Mouse (Mus musculus): ENCODE measurements around the gene Zmiz1. TPM values are rescaled to one million over a fixed set of nuclear protein-coding genes. Genes with fewer than 3 reads are reported as not detected.

The Zmiz1 gene
- polyA plus RNA-seq, 1 experiment from 2014 or later: 42.2 TPM

- no peak for DNase-seq (ENCODE audit: low spot score)
- no peak overlapping the region for H3K4me3 ChIP-seq
- 43% methylated on average over 16 of the region's 16 CpGs for WGBS
- peak overlapping the region; percentile 46 for H3K27ac ChIP-seq (replicated peaks)
- peaks cover 89% of the 10 kb centered on the region for H3K36me3 ChIP-seq
- H3K4me1 ChIP-seq: peaks cover 57% of the 10 kb centered on the region
- no peaks in the 10 kb centered on the region for H3K9me3 ChIP-seq (replicated peaks)
- H3K27me3 ChIP-seq (ENCODE audit: low read depth, poor library complexity, severe bottlenecking): no peaks in the 10 kb centered on the region
Observed at GRCm38 (mm10) chr14:25574047-25574870, 115.3 kb downstream of the Zmiz1 start.

DNA sequence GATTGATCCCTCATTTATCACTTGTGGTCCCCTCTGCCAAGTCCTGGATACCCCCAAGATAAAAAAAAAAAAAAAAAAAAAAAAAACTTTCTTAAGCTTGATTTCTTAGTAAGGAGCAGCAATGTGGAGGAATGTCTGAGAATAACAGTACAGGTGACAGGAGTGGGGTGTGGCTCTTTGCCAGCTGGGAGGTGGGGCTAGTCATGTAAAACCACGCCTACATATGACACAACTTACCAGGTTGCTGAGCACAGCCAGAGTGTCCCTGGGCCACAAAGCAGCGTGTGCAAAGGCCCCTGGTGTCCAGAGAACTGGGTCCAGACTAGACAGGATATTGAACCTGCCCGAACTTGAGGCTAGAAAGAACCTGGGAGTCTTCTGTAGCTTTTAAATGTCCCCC, 117.7 kb downstream of the Zmiz1 start:
- Histone ChIP-seq H3K27ac (replicated peaks) (peak overlapping the region; percentile 76), H3K4me3 (no peak overlapping the region), H3K4me1 (peaks cover 71% of the 10 kb centered on the region), H3K36me3 (peaks cover 100% of the 10 kb centered on the region), H3K27me3 (ENCODE audit: low read depth, poor library complexity, severe bottlenecking) (no peaks in the 10 kb centered on the region), H3K9me3 (replicated peaks) (no peaks in the 10 kb centered on the region)
- DNase-seq (ENCODE audit: low spot score): no peak
- WGBS: 86% methylated on average over 3 of the region's 3 CpGs

GRCm38 (mm10) chr14:25577431-25577830, 118.4 kb downstream of the Zmiz1 start:
- 33% methylated on average over 3 of the region's 3 CpGs for WGBS
- Histone ChIP-seq H3K9me3 (replicated peaks) (no peaks in the 10 kb centered on the region), H3K4me3 (no peak overlapping the region), H3K27ac (replicated peaks) (peak overlapping the region; percentile 76), H3K27me3 (ENCODE audit: low read depth, poor library complexity, severe bottlenecking) (no peaks in the 10 kb centered on the region), H3K36me3 (peaks cover 100% of the 10 kb centered on the region), H3K4me1 (peaks cover 71% of the 10 kb centered on the region)
- DNase-seq (ENCODE audit: low spot score): peak; percentile 44

GRCm38 (mm10) chr14:25579597-25579996, 120.6 kb downstream of the Zmiz1 start:
- Histone ChIP-seq H3K9me3 (replicated peaks) (no peaks in the 10 kb centered on the region), H3K4me1 (peaks cover 77% of the 10 kb centered on the region), H3K27ac (replicated peaks) (peak overlapping the region; percentile 73), H3K36me3 (peaks cover 100% of the 10 kb centered on the region), H3K27me3 (ENCODE audit: low read depth, poor library complexity, severe bottlenecking) (no peaks in the 10 kb centered on the region), H3K4me3 (no peak overlapping the region)
- WGBS: 82% methylated on average over 7 of the region's 7 CpGs
- DNase-seq (ENCODE audit: low spot score): no peak

DNA sequence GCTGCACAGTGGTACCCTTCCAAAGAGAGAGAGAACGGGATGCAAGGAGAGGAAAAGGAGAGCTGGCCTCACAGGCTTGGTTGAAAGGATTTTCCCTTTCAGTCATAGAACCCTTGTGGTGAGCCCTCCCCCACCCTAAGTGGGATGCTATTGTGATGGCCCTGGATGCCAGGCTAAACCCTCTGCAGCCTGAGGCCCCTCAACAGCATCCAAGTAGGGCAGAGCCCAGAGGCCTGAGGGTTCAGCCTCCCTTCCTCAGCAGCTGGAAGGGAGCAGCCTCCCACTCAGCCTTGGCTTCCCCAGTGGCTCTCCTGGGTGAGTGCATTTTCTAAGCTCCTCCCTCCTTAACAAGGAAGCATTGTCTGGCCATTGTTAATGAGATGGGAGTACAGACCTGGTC, 121.4 kb downstream of the Zmiz1 start:
- peaks cover 93% of the 10 kb centered on the region for H3K36me3 ChIP-seq
- DNase-seq (ENCODE audit: low spot score): no peak
- peaks cover 78% of the 10 kb centered on the region for H3K4me1 ChIP-seq

DNA sequence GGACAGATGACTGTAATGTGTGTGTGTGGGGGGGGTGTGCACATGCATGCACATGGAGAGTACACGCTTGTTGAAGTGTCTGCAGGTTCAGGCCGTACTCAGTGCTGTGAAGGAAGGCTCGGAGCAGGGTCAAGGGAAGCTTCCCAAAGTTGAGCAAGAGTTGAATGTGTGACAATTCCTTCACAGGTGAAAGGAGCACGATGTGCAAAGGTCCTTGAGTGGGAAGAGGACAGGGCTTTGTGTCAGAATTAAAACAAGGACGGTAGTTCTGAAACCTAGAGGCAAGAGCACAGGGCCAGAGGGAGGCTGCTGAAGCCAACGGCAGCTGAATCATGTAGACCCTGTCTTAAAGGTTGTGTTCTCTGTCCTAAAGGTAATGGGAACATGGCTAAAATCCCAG, 123.6 kb downstream of the Zmiz1 start:
- Histone ChIP-seq H3K4me3 (no peak overlapping the region), H3K4me1 (peaks cover 79% of the 10 kb centered on the region), H3K9me3 (replicated peaks) (no peaks in the 10 kb centered on the region), H3K36me3 (peaks cover 71% of the 10 kb centered on the region), H3K27ac (replicated peaks) (no peak overlapping the region), H3K27me3 (ENCODE audit: low read depth, poor library complexity, severe bottlenecking) (no peaks in the 10 kb centered on the region)
- DNase-seq (ENCODE audit: low spot score): no peak
- WGBS: 93% methylated on average over 6 of the region's 6 CpGs

More for the DNA sequence above, 121.4 kb downstream of the Zmiz1 start:
- WGBS: 33% methylated on average over 1 of the region's 1 CpGs
- H3K27ac ChIP-seq (replicated peaks): peak overlapping the region; percentile 73
- H3K4me3 ChIP-seq: no peak overlapping the region
- H3K27me3 ChIP-seq (ENCODE audit: low read depth, poor library complexity, severe bottlenecking): no peaks in the 10 kb centered on the region
- no peaks in the 10 kb centered on the region for H3K9me3 ChIP-seq (replicated peaks)

DNA sequence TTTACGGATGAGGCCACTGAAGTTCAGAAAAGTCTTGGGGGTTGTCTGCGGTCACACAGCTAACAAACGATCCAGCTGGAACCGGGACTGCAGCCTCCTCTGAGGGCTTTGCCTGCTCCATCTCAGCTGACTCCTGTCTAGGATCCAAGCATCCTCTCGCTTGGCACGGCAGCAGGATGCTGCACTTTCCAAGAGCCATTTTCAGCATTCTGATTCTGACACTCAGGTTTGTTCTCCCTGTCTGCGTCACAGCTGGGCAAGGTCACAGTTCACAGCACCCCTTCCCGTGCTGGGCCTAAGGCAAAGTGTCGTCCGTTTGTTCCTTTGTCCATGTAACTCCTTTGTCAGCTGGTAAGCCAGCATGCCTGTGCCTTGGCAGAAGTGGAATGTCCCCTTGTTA, 124.9 kb downstream of the Zmiz1 start:
- Histone ChIP-seq H3K27me3 (ENCODE audit: low read depth, poor library complexity, severe bottlenecking) (no peaks in the 10 kb centered on the region), H3K36me3 (peaks cover 58% of the 10 kb centered on the region), H3K4me3 (no peak overlapping the region), H3K9me3 (replicated peaks) (no peaks in the 10 kb centered on the region), H3K27ac (replicated peaks) (peak overlapping the region; percentile 98), H3K4me1 (peaks cover 83% of the 10 kb centered on the region)
- DNase-seq (ENCODE audit: low spot score): no peak
- WGBS: 77% methylated on average over 10 of the region's 10 CpGs

GRCm38 (mm10) chr14:25585545-25586301, 126.7 kb downstream of the Zmiz1 start:
- no peaks in the 10 kb centered on the region for H3K27me3 ChIP-seq (ENCODE audit: low read depth, poor library complexity, severe bottlenecking)
- peak overlapping the region; percentile 98 for H3K27ac ChIP-seq (replicated peaks)
- H3K4me3 ChIP-seq: peak overlapping the region; percentile 37; the same call in 1 of the 2 replicates
- peaks cover 83% of the 10 kb centered on the region for H3K4me1 ChIP-seq
- no peaks in the 10 kb centered on the region for H3K9me3 ChIP-seq (replicated peaks)
- 28% methylated on average over 21 of the region's 21 CpGs for WGBS
- DNase-seq (ENCODE audit: low spot score): peak; percentile 86
- H3K36me3 ChIP-seq: peaks cover 52% of the 10 kb centered on the region

GRCm38 (mm10) chr14:25586846-25587486, 128.0 kb downstream of the Zmiz1 start:
- H3K4me3 ChIP-seq: peak overlapping the region; percentile 38
- no peak for DNase-seq (ENCODE audit: low spot score)
- WGBS: 28% methylated on average over 10 of the region's 10 CpGs

DNA sequence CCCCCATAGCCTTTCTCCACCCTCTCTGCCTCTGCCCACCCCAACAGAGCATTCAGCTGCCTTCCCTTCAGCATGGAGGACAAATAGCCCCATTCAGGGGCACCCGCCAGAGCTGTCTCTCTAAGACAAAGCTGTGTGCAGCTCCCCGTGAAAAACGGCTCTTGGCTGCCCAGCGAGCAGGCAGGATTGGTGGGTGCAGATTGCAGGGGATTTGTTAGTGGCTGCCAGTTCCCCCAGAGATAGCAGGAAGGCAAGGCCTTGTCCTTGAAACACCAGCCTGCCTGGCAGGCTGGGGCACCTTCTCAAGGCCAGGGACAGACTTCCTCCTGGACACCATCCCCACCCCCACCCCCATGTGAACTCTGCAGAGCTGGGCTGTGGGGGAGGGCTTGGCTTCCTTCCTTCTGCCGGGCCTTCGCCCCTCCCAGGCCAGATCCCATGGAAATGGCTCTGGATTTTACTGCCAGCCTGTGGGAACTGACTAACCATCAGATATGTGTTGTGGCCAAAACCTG, 128.6 kb downstream of the Zmiz1 start:
- Histone ChIP-seq H3K4me1 (peaks cover 97% of the 10 kb centered on the region), H3K27me3 (ENCODE audit: low read depth, poor library complexity, severe bottlenecking) (no peaks in the 10 kb centered on the region), H3K9me3 (replicated peaks) (no peaks in the 10 kb centered on the region), H3K36me3 (peaks cover 47% of the 10 kb centered on the region), H3K4me3 (peak overlapping the region; percentile 38), H3K27ac (replicated peaks) (peak overlapping the region; percentile 98)
- 9% methylated on average over 6 of the region's 6 CpGs for WGBS
- peak; percentile 65 for DNase-seq (ENCODE audit: low spot score)

More at GRCm38 (mm10) chr14:25586846-25587486, 128.0 kb downstream of the Zmiz1 start:
- Histone ChIP-seq H3K9me3 (replicated peaks) (no peaks in the 10 kb centered on the region), H3K27ac (replicated peaks) (peak overlapping the region; percentile 98), H3K4me1 (peaks cover 91% of the 10 kb centered on the region), H3K36me3 (peaks cover 48% of the 10 kb centered on the region), H3K27me3 (ENCODE audit: low read depth, poor library complexity, severe bottlenecking) (no peaks in the 10 kb centered on the region)

DNA sequence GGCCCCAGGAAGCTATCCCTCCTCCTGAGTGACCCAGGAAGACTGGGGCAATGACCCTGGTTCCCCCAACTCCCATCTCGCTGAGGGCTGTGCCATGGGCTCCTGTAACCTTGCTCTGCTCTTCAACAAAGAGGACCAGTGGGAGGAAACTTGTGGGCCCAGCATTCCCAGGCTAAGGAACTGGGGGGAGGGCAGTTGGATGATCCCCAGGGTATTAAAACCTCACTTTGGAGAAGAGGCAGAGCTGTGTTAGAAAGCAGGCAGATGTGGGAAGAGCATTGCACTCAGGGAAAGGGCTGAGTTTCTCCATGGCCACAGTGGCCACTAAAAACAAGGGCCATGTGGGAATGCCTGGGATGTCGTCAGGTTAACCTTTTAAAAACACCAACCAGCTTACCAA, 129.2 kb downstream of the Zmiz1 start:
- WGBS: 33% methylated on average over 2 of the region's 2 CpGs
- DNase-seq (ENCODE audit: low spot score): no peak
- H3K36me3 ChIP-seq: peaks cover 47% of the 10 kb centered on the region
- peak overlapping the region; percentile 38; the same call in 1 of the 2 replicates for H3K4me3 ChIP-seq
- no peaks in the 10 kb centered on the region for H3K27me3 ChIP-seq (ENCODE audit: low read depth, poor library complexity, severe bottlenecking)
- H3K9me3 ChIP-seq (replicated peaks): no peaks in the 10 kb centered on the region
- H3K4me1 ChIP-seq: peaks cover 98% of the 10 kb centered on the region
- peak overlapping the region; percentile 98 for H3K27ac ChIP-seq (replicated peaks)
